Mouse (Mus musculus) myocyte (in vitro differentiated cells): Measurements from ENCODE around the gene 1110002E22Rik. TPM values are rescaled to one million over a fixed set of nuclear protein-coding genes. Genes with fewer than 3 reads are reported as not detected.
A peak's percentile ranks its signal among the peaks of the same experiment; 100 is the strongest.

Source experiments
- H3K27me3 ChIP-seq: one replicate; pipeline ENCODE4 v1.6.1; 2011; ENCODE audit not compliant: control insufficient read depth, insufficient read depth, insufficient read length
- H3K36me3 ChIP-seq: one replicate; pipeline ENCODE4 v1.6.1; 2011; ENCODE audit not compliant: control insufficient read depth, insufficient read depth
- H3K4me2 ChIP-seq: one replicate; pipeline ENCODE4 v1.6.1; 2011; ENCODE audit warnings: low read depth, control low read depth
- H3K4me3 ChIP-seq: one replicate; pipeline ENCODE4 v1.5.1; 2011; ENCODE audit warnings: mild to moderate bottlenecking, control low read depth, moderate library complexity
- H3K79me2 ChIP-seq: one replicate; pipeline ENCODE4 v1.6.1; 2011; ENCODE audit not compliant: control insufficient read depth, insufficient read depth
- H3ac ChIP-seq: one replicate; pipeline ENCODE4 v1.6.1; 2011; ENCODE audit not compliant: control insufficient read depth, insufficient read length
- CEBPB ChIP-seq: IDR thresholded peaks from 2 replicates; pipeline ENCODE4 v1.6.1; 2011; ENCODE audit warnings: mild to moderate bottlenecking, moderate library complexity; ENCODE audit not compliant: poor library complexity, insufficient read depth, severe bottlenecking
- E2F4 ChIP-seq: IDR thresholded peaks from one replicate; pipeline ENCODE4 v1.6.1; 2011; ENCODE audit warnings: mild to moderate bottlenecking, control low read depth, moderate library complexity; ENCODE audit not compliant: insufficient read depth
- MAX ChIP-seq: IDR thresholded peaks from one replicate; pipeline ENCODE4 v1.6.1; 2011; ENCODE audit warnings: low read depth, mild to moderate bottlenecking, control low read depth
- MYOD1 ChIP-seq, 3 experiments: IDR thresholded peaks; one replicate each; pipeline ENCODE4 v1.6.1; 2011; ENCODE audit warnings: control low read depth in 2 of 3, low read depth in 2 of 3, mild to moderate bottlenecking in 2 of 3, moderate library complexity in 1 of 3; ENCODE audit not compliant: insufficient read length in 2 of 3, control insufficient read depth in 1 of 3
- MYOG ChIP-seq, 3 experiments: IDR thresholded peaks; one replicate each; pipeline ENCODE4 v1.6.1; 2011; ENCODE audit warnings: control low read depth in 2 of 3, low read depth in 2 of 3, mild to moderate bottlenecking in 2 of 3; ENCODE audit not compliant: insufficient read length in 2 of 3, control insufficient read depth in 1 of 3, insufficient read depth in 1 of 3
- POLR2A ChIP-seq: IDR thresholded peaks from one replicate; pipeline ENCODE4 v1.6.1; 2011; ENCODE audit warnings: low read depth, mild to moderate bottlenecking, control low read depth, moderate library complexity; ENCODE audit not compliant: insufficient read length
- POLR2AphosphoS2 ChIP-seq: IDR thresholded peaks from one replicate; pipeline ENCODE4 v1.6.1; 2011; ENCODE audit warnings: low read depth, control low read depth; ENCODE audit not compliant: insufficient read length
- REST ChIP-seq: IDR thresholded peaks from one replicate; pipeline ENCODE4 v1.6.1; 2011; ENCODE audit warnings: mild to moderate bottlenecking, control low read depth, moderate library complexity; ENCODE audit not compliant: insufficient read depth, insufficient read length
- SRF ChIP-seq: IDR thresholded peaks from one replicate; pipeline ENCODE4 v1.6.1; 2011; ENCODE audit warnings: low read depth; ENCODE audit not compliant: control insufficient read depth, insufficient read length
- TCF12 ChIP-seq: IDR thresholded peaks from one replicate; pipeline ENCODE4 v1.6.1; 2011; ENCODE audit warnings: mild to moderate bottlenecking, control low read depth; ENCODE audit not compliant: poor library complexity, insufficient read depth, severe bottlenecking
- TCF3 ChIP-seq: IDR thresholded peaks from one replicate; pipeline ENCODE4 v1.6.1; 2011; ENCODE audit warnings: low read depth, control low read depth; ENCODE audit not compliant: insufficient read length
- USF1 ChIP-seq: IDR thresholded peaks from one replicate; pipeline ENCODE4 v1.6.1; 2011; ENCODE audit warnings: low read depth, mild to moderate bottlenecking, control low read depth, moderate library complexity
- polyA plus RNA-seq: library from polyadenylated mRNA; unstranded; fragments of >200 nt; fragmentation: generic; extraction: Trizol; gene quantifications from one replicate; pipeline ENCODE4 v1.2.1, GENCODE M21; 2012; ENCODE audit warnings: missing spikeins

Gene 1110002E22Rik
- polyA plus RNA-seq, 1 experiment: 22.3 TPM

DNA sequence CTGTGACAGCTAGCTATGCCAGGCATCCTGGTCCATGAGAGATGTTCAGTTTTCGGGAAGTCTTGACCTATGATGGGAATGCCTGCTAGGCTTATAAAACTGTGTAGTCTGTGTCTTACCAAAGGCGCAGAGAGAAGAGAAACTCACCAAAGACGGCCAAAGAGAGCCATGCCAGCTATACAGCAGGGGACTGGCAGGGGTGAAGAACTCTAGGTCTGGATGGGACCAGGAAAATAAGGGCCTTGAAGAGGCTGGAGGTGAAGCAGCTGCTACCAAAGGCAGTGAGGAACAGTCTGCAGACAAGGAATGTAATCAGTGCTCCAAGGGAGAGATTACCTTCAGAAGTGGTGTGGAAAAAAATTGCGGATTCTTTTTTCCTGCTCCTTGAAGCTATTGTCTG lies 19.0 kb downstream of the 1110002E22Rik start:
- no peak for TF ChIP-seq MYOD1 (IDR thresholded peaks at IDR 0.05; ENCODE audit: control insufficient read depth in 1 of 3, insufficient read length in 2 of 3, low read depth in 2 of 3)
- no peak for TF ChIP-seq TCF12
- TF ChIP-seq POLR2A: no peak
- TF ChIP-seq SRF: no peak
- TF ChIP-seq TCF3: no peak
- no peak for TF ChIP-seq MYOG (IDR thresholded peaks at IDR 0.05; ENCODE audit: control insufficient read depth in 1 of 3, insufficient read depth in 1 of 3, insufficient read length in 2 of 3, low read depth in 2 of 3)
- no peak for TF ChIP-seq MAX
- no peak for TF ChIP-seq REST
- TF ChIP-seq POLR2AphosphoS2: no peak
- TF ChIP-seq CEBPB: no peak
- no peak for TF ChIP-seq E2F4
- TF ChIP-seq USF1: no peak
- no peak overlapping the region for H3ac ChIP-seq
- H3K4me2 ChIP-seq: no peak overlapping the region
- H3K4me3 ChIP-seq: no peak overlapping the region
- H3K27me3 ChIP-seq: no peaks in the 10 kb centered on the region
- peaks cover 23% of the 10 kb centered on the region for H3K36me3 ChIP-seq
- H3K79me2 ChIP-seq: no peaks in the 10 kb centered on the region

DNA sequence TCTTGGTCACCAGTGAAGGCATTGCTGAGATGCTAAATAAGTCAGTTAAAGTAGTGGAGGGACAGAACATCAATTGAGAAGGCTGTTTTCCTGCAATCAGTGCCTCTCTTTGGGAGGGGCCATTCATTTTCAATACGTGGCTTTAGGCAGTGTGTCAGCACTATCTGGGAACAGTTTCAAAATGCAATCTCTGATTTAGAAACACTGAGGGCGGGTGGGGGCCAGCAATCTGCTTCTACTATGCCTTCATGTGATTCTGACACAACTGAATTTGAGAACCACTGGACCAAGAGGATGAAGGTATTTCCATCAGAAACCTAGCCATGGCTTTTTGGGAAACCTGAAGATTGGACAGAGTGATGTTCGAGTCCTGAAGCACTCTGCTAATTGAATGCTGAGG lies 30.4 kb downstream of the 1110002E22Rik start:
- Histone ChIP-seq H3K4me2 (no peak overlapping the region), H3K79me2 (no peaks in the 10 kb centered on the region), H3ac (no peak overlapping the region), H3K4me3 (no peak overlapping the region), H3K36me3 (no peaks in the 10 kb centered on the region), H3K27me3 (no peaks in the 10 kb centered on the region)
- TF ChIP-seq USF1: no peak
- no peak for TF ChIP-seq SRF
- no peak for TF ChIP-seq MYOG (IDR thresholded peaks at IDR 0.05; ENCODE audit: control insufficient read depth in 1 of 3, insufficient read depth in 1 of 3, insufficient read length in 2 of 3, low read depth in 2 of 3)
- no peak for TF ChIP-seq TCF12
- TF ChIP-seq POLR2AphosphoS2: no peak
- TF ChIP-seq CEBPB: no peak
- TF ChIP-seq MYOD1 (IDR thresholded peaks at IDR 0.05; ENCODE audit: control insufficient read depth in 1 of 3, insufficient read length in 2 of 3, low read depth in 2 of 3): no peak
- no peak for TF ChIP-seq REST
- no peak for TF ChIP-seq E2F4
- TF ChIP-seq POLR2A: no peak
- TF ChIP-seq TCF3: no peak

DNA sequence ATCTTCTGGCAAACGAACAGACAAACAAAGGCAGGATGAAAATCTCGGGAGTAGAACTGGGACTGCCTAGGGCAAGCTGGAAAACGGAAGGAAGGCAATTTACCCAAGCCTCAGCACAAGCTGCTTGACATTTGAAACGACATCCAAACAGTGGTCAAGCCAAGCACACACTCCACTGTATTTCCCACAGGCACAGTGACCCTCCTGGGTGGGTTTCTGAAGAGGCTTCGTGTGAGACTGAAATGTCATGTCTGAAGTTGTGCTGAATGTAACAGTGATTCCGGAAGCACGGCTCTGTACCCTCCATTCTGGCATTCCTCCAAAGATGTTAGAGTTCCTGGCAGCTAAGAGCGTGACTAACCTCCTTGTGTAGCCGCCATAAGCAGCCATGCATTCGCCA lies 30.9 kb downstream of the 1110002E22Rik start:
- H3K27me3 ChIP-seq: no peaks in the 10 kb centered on the region
- no peaks in the 10 kb centered on the region for H3K79me2 ChIP-seq
- no peaks in the 10 kb centered on the region for H3K36me3 ChIP-seq
- H3K4me2 ChIP-seq: no peak overlapping the region
- H3ac ChIP-seq: no peak overlapping the region
- TF ChIP-seq TCF12: no peak
- TF ChIP-seq POLR2AphosphoS2: no peak
- no peak for TF ChIP-seq MAX
- no peak for TF ChIP-seq E2F4
- TF ChIP-seq REST: no peak
- TF ChIP-seq POLR2A: no peak
- no peak for TF ChIP-seq CEBPB
- TF ChIP-seq TCF3: no peak
- no peak for TF ChIP-seq USF1
- no peak for TF ChIP-seq MYOG (IDR thresholded peaks at IDR 0.05; ENCODE audit: control insufficient read depth in 1 of 3, insufficient read depth in 1 of 3, insufficient read length in 2 of 3, low read depth in 2 of 3)
- TF ChIP-seq MYOD1 (IDR thresholded peaks at IDR 0.05; ENCODE audit: control insufficient read depth in 1 of 3, insufficient read length in 2 of 3, low read depth in 2 of 3): no peak
- no peak for TF ChIP-seq SRF
- no peak overlapping the region for H3K4me3 ChIP-seq

DNA sequence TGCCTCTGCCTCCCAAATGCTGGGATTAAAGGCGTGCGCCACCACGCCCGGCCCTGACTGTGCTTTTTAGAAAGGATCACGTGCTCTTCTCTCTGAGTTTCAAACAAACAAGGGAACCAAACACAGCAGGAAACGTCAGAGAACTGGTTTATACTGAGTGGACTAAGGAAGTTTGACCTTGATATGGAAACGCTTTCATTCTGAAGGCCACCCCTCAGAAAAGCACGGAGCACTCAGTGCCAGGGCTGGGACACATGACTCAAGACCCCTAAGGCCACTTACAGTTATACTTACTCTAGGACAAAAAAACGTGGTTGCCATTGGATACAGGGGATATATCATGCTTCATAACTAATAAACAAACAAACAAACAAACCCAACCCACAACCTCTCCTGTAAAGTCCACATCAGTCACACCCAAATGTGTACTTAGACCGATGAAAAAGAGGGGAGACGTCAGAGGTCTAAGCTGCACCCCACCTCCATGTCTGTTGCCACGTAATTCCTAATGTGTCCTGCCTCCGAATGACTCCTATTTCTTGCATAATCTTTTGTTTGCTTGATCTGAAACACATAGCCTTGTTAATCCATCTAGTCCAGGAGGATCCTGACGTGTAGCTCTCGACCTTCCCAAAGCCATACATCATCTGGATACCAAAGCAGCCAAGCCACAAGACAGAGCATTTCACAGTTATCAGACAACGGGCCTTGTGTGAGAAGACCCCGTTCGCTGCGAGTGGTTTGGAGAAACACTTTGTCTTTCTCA lies 31.6 kb downstream of the 1110002E22Rik start:
- no peak for TF ChIP-seq POLR2A
- TF ChIP-seq SRF: no peak
- TF ChIP-seq MYOD1 (IDR thresholded peaks at IDR 0.05; ENCODE audit: control insufficient read depth in 1 of 3, insufficient read length in 2 of 3, low read depth in 2 of 3): no peak
- no peak for TF ChIP-seq CEBPB
- no peak for TF ChIP-seq REST
- TF ChIP-seq TCF3: no peak
- no peak for TF ChIP-seq TCF12
- no peak for TF ChIP-seq E2F4
- TF ChIP-seq MYOG (IDR thresholded peaks at IDR 0.05; ENCODE audit: control insufficient read depth in 1 of 3, insufficient read depth in 1 of 3, insufficient read length in 2 of 3, low read depth in 2 of 3): no peak
- TF ChIP-seq MAX: no peak
- no peak for TF ChIP-seq USF1

DNA sequence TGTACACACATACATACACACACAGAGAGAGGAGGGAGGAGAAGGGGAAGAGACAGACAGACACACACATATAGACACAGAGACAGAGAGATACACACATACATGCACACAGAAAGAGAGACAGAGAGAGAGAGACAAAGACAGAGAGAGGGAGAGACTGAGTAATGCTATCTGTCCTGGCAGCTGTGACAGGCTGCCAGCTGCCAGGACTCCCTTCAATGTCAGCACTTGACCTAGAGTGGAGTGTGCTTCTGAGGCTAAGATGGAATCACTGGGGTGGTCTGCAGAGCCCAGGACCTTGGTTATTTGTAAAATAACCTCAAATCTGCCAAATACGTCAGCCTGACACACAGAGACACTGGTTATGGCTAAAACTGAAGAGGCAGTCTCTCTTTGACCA lies 32.9 kb downstream of the 1110002E22Rik start:
- H3K27me3 ChIP-seq: no peaks in the 10 kb centered on the region
- H3K4me2 ChIP-seq: no peak overlapping the region
- H3K4me3 ChIP-seq: no peak overlapping the region
- no peak overlapping the region for H3ac ChIP-seq
- no peaks in the 10 kb centered on the region for H3K36me3 ChIP-seq
- H3K79me2 ChIP-seq: no peaks in the 10 kb centered on the region
- TF ChIP-seq E2F4: no peak
- TF ChIP-seq MYOD1 (IDR thresholded peaks at IDR 0.05; ENCODE audit: control insufficient read depth in 1 of 3, insufficient read length in 2 of 3, low read depth in 2 of 3): peak; percentile 51 to 75 (median 67)
- TF ChIP-seq MYOG (IDR thresholded peaks at IDR 0.05; ENCODE audit: control insufficient read depth in 1 of 3, insufficient read depth in 1 of 3, insufficient read length in 2 of 3, low read depth in 2 of 3): peak in 2 of 3 experiments; percentile 54 to 66
- TF ChIP-seq SRF: no peak
- peak; percentile 26 for TF ChIP-seq TCF3

More for the DNA sequence above, 31.6 kb downstream of the 1110002E22Rik start:
- Histone ChIP-seq H3K4me2 (no peak overlapping the region), H3K27me3 (no peaks in the 10 kb centered on the region), H3K79me2 (no peaks in the 10 kb centered on the region), H3K36me3 (no peaks in the 10 kb centered on the region), H3K4me3 (no peak overlapping the region), H3ac (no peak overlapping the region)
